Mouse (Mus musculus) brain, embryonic 14.5 days (tissue): ENCODE data around the gene Dab1.

ENCODE experiments used
- CTCF ChIP-seq: fragments of 200-500 bp; IDR thresholded peaks from 2 replicates; pipeline ENCODE4 v1.5.1; 2012; ENCODE audit warnings: inconsistent platforms, mild to moderate bottlenecking, moderate library complexity, borderline replicate concordance; ENCODE audit not compliant: insufficient read depth, insufficient read length; ENCODE audit errors: extremely low read depth
- POLR2A ChIP-seq: fragments of 200-500 bp; IDR thresholded peaks from 2 replicates; pipeline ENCODE4 v1.6.1; 2012; ENCODE audit warnings: mild to moderate bottlenecking, inconsistent platforms, borderline replicate concordance; ENCODE audit not compliant: poor library complexity, insufficient read depth, insufficient read length, severe bottlenecking; ENCODE audit errors: extremely low read depth

GRCm38 (mm10) chr4:104462932-104463780 is 844.0 kb downstream of the Dab1 start:
- TF ChIP-seq POLR2A, result no peak
- TF ChIP-seq CTCF, result no peak
